Mouse (Mus musculus) midbrain, embryonic 12.5 days (tissue): Measurements from ENCODE around the gene Hpn. TPM values are rescaled to one million over a fixed set of nuclear protein-coding genes. Genes with fewer than 3 reads are reported as not detected.

Experiments
- ATAC-seq: fragments of 200-750 bp; cut with Nextera tagmentation; 2 replicates; pipeline ENCODE4 v1.8.0; 2017; ENCODE audit warnings: low read depth, moderate TSS enrichment, moderate library complexity; ENCODE audit not compliant: low FRiP score
- H3K27ac ChIP-seq: fragments of 300-500 bp; sonication (generic); replicated peaks from 2 replicates; pipeline ENCODE4 v1.5.1; 2016; ENCODE audit warnings: mild to moderate bottlenecking
- H3K27me3 ChIP-seq: fragments of 300-500 bp; sonication (generic); 2 replicates; pipeline ENCODE4 v1.6.1; 2016; ENCODE audit warnings: mild to moderate bottlenecking
- H3K36me3 ChIP-seq: fragments of 300-500 bp; sonication (generic); 2 replicates; pipeline ENCODE4 v1.6.1; 2016
- H3K4me1 ChIP-seq: fragments of 300-500 bp; sonication (generic); 2 replicates; pipeline ENCODE4 v1.6.1; 2016
- H3K4me2 ChIP-seq: fragments of 300-500 bp; sonication (generic); replicated peaks from 2 replicates; pipeline ENCODE4 v1.6.1; 2016; ENCODE audit warnings: mild to moderate bottlenecking, moderate library complexity
- H3K4me3 ChIP-seq: fragments of 300-500 bp; sonication (generic); 2 replicates; pipeline ENCODE4 v1.5.1; 2016; ENCODE audit warnings: mild to moderate bottlenecking
- H3K9ac ChIP-seq: fragments of 300-500 bp; sonication (generic); replicated peaks from 2 replicates; pipeline ENCODE4 v1.6.1; 2016; ENCODE audit warnings: mild to moderate bottlenecking, moderate library complexity
- H3K9me3 ChIP-seq: fragments of 300-500 bp; sonication (generic); 2 replicates; pipeline ENCODE4 v1.6.1; 2016; ENCODE audit warnings: mild to moderate bottlenecking
- WGBS: fragments of 180-500 bp; shearing (Covaris S2); methylation state at CpG from one replicate; pipeline ENCODE4 v1.1.7; 2016; 5-methylcytosine and 5-hydroxymethylcytosine counted together
- polyA plus RNA-seq: library from polyadenylated mRNA; unstranded; fragments of >200 nt; fragmentation: Nextera tagmentation; extraction: Ambion mirVana; gene quantifications from 2 replicates; pipeline ENCODE4 v1.2.1, GENCODE M21; 2016

Gene Hpn
- polyA plus RNA-seq, result 0.41 and 0.63 TPM in 2 replicates

DNA sequence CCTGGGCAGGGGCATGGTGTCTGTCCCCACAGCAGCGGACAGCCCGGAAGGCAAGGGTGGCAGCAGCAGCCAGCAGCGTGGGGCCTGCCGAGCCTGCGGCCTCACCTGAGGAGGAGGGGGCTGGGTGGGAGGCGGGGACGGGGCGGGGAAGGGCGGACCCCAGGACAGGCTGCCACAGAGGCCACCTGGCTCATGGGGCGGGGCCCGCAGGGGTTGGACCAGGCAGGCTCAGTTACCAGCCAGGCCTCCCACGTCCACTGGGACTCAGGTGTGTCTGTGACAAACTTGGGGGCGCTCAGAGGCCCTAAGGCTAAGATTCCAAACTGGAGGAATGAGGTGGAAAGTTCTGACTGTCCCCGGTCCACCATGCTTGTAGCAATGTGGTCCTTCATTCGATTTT is at the start of gene Hpn:
Gene Hpn, minus strand, starts transcription at position 109 of the 400 bp plus-strand sequence.
- no peak for ATAC-seq
- Histone ChIP-seq H3K27ac (no peak within 1 kb of the TSS), H3K9me3 (no peaks in the 10 kb centered on the region)

DNA sequence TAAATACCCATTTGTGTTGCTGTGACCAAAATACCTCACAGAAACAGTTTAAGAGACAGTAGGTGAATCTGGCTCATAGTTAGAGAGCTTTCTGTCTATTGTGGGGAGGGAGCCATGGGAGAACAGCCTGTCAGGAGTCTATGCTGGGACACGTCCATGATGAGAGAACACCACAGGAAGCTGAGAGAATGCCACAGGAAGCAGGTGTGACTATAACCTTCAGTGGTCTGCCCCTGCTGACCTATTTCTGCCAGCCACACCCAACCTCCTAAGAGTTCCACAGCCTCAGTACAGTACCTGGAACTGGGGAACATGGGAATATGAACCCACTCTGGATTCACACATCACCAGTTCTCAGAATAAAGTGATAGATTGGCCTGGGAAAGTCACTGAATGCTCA is 49.7 kb upstream of the Hpn start:
- WGBS, result 73% methylated on average over 1 of the region's 1 CpGs
- no peak for ATAC-seq
- Histone ChIP-seq H3K4me2 (no peak overlapping the region), H3K9ac (no peak overlapping the region), H3K27me3 (no peaks in the 10 kb centered on the region), H3K27ac (no peak overlapping the region), H3K36me3 (no peaks in the 10 kb centered on the region), H3K4me1 (no peaks in the 10 kb centered on the region), H3K9me3 (no peaks in the 10 kb centered on the region), H3K4me3 (no peak overlapping the region)

More for the DNA sequence above, at the start of gene Hpn:
- H3K4me2 ChIP-seq, result no peak within 1 kb of the TSS
- peaks cover 3% of the 10 kb centered on the region; the same call in 1 of the 2 replicates for H3K4me1 ChIP-seq
- WGBS, result 24% methylated on average over 14 of the region's 15 CpGs
- no peaks in the 10 kb centered on the region for H3K36me3 ChIP-seq
- no peak within 1 kb of the TSS for H3K9ac ChIP-seq
- no peak within 1 kb of the TSS for H3K4me3 ChIP-seq
- H3K27me3 ChIP-seq, result peaks cover 13% of the 10 kb centered on the region; the same call in 1 of the 2 replicates

DNA sequence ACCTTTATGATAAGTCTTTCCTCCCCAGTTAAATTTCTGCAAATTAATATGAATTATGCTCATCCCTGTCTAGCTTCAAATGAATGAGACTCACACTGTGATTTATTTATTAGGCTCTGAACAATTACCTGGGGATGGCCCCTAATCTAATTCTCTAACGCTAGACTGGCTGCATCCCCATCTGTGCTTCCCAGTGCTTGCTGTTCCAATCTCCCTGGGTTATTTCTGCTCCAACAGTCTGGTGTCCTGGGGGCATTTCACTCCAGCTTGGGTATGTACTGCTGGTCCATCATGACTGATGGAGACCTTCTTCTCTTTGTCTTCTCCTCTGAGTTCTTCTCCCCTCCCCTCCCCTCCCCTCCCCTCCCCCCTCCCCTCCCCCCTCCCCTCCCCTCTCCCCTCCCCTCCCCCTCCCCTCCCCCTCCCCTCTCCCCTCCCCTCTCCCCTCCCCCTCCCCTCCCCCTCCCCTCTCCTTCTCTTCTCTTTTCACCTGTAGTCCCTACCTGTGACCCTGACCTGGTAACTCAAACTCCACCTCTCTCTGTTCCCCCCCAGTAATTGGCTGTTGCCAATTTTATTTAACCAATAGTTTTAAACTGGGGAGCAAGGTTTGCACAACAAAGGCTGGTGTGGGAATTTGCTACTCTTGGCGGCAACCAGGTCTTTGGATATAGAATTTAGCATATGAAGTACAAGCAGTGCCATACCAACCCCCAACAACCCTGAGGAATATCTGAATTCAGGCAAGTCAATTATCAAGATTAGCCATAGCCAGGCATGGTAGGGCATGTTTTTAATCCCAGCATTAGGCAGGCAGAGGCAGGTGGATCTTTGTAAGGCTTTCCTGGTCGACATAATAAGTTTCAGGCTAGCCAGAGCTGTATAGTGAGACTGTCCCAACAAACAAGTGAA is 48.8 kb upstream of the Hpn start:
- no peaks in the 10 kb centered on the region for H3K4me1 ChIP-seq
- no peaks in the 10 kb centered on the region for H3K36me3 ChIP-seq
- H3K4me2 ChIP-seq, result no peak overlapping the region
- no peak overlapping the region for H3K27ac ChIP-seq
- no peak overlapping the region for H3K9ac ChIP-seq
- no peak overlapping the region for H3K4me3 ChIP-seq
- H3K9me3 ChIP-seq, result no peaks in the 10 kb centered on the region
- no peaks in the 10 kb centered on the region for H3K27me3 ChIP-seq
- 71% methylated on average over 3 of the region's 3 CpGs for WGBS
- ATAC-seq, result no peak

DNA sequence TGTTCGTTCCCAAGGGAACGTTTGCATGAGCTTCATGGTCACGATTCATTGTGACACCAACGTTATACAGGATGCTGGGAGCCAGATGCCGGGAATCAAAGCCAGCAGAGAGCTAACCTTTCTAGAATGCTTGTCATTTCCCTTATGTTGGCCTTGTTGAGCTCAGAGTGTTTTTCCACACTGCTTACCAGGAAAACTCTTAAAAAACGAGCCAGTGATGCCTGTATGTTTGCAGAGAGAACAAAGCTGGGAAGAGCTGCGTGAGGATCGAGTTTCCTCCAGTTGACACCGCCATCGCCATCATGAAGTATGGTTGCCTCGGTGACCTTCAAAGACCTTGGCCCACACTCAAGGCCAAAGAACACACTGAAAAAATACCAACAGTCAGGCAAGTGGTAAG is 47.2 kb upstream of the Hpn start:
- H3K9ac ChIP-seq, result no peak overlapping the region
- no peaks in the 10 kb centered on the region for H3K27me3 ChIP-seq
- H3K27ac ChIP-seq, result no peak overlapping the region
- H3K4me1 ChIP-seq, result no peaks in the 10 kb centered on the region
- no peak for ATAC-seq
- WGBS, result 73% methylated on average over 11 of the region's 11 CpGs
- H3K9me3 ChIP-seq, result no peaks in the 10 kb centered on the region
- no peak overlapping the region for H3K4me3 ChIP-seq
- H3K36me3 ChIP-seq, result no peaks in the 10 kb centered on the region
- no peak overlapping the region for H3K4me2 ChIP-seq

DNA sequence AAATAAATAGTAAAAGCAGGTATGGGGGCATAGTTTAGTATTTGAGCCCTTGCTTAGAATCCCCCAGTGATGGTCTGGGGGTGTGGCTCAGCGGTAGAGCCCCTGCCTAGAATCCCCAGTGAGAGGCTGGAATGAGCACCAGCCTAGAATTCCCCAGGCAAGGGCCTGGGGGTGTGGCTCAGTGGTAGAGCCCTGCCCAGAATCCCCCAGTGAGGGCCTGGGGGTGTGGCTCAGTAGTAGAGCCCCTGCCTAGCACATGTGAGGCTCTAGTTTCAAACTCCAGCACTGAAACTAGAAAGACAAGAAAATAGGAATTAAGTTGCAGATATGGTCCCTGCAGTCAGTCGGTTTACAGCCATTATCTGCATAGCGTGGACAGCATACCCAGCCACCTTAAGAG is 46.7 kb upstream of the Hpn start:
- ATAC-seq, result no peak
- H3K27ac ChIP-seq, result no peak overlapping the region
- 55% methylated on average over 3 of the region's 3 CpGs for WGBS
- H3K4me1 ChIP-seq, result no peaks in the 10 kb centered on the region
- no peaks in the 10 kb centered on the region for H3K9me3 ChIP-seq
- H3K4me3 ChIP-seq, result no peak overlapping the region
- no peaks in the 10 kb centered on the region for H3K36me3 ChIP-seq
- H3K9ac ChIP-seq, result no peak overlapping the region
- H3K4me2 ChIP-seq, result no peak overlapping the region
- H3K27me3 ChIP-seq, result no peaks in the 10 kb centered on the region

DNA sequence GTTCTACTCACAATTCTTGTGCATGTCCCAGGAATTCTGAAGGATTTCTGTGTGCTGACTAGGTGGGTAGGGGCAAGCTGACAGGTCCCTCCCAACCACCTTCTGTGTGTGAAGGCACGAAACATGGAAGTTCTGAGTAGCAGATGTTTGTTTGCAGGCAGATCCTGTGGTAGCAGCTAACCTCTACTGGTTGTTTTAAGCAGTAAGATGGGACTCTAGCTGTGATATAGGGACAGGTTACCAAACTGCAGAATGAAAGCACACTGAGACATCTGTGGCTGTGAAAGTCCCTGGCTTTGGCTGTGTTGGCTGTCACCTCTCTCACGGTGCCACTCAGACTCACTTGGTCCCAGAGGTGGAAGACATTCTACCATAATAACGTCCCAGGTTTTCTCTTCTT is 46.2 kb upstream of the Hpn start:
- WGBS, result 85% methylated on average over 3 of the region's 3 CpGs
- no peak overlapping the region for H3K4me3 ChIP-seq
- H3K4me1 ChIP-seq, result no peaks in the 10 kb centered on the region
- no peaks in the 10 kb centered on the region for H3K27me3 ChIP-seq
- H3K27ac ChIP-seq, result no peak overlapping the region
- H3K9me3 ChIP-seq, result no peaks in the 10 kb centered on the region
- no peaks in the 10 kb centered on the region for H3K36me3 ChIP-seq
- no peak overlapping the region for H3K9ac ChIP-seq
- H3K4me2 ChIP-seq, result no peak overlapping the region
- ATAC-seq, result no peak

DNA sequence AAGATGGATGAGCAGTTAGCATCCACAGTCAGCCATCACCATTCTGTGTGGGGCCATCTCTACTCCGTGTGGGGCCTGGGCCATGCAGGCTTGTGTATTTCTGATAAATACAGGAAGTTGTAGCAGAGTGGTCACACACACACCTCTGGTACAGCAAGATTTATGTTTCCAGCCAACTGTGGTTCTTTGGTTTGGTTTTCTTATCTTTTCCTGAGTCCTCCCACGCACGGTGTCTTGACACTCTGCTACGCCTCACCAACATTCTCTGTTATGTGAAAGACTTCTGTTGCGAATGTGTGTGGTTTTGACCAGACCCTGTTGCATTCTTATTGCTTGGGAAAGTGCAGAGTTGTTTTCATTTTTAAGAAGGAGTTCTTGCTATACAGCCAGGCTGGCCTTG is 45.7 kb upstream of the Hpn start:
- H3K9me3 ChIP-seq, result no peaks in the 10 kb centered on the region
- H3K36me3 ChIP-seq, result no peaks in the 10 kb centered on the region
- no peaks in the 10 kb centered on the region for H3K27me3 ChIP-seq
- no peak overlapping the region for H3K27ac ChIP-seq
- no peak overlapping the region for H3K4me2 ChIP-seq
- no peak for ATAC-seq
- H3K4me1 ChIP-seq, result no peaks in the 10 kb centered on the region
- 90% methylated on average over 5 of the region's 5 CpGs for WGBS
- no peak overlapping the region for H3K4me3 ChIP-seq
- no peak overlapping the region for H3K9ac ChIP-seq

DNA sequence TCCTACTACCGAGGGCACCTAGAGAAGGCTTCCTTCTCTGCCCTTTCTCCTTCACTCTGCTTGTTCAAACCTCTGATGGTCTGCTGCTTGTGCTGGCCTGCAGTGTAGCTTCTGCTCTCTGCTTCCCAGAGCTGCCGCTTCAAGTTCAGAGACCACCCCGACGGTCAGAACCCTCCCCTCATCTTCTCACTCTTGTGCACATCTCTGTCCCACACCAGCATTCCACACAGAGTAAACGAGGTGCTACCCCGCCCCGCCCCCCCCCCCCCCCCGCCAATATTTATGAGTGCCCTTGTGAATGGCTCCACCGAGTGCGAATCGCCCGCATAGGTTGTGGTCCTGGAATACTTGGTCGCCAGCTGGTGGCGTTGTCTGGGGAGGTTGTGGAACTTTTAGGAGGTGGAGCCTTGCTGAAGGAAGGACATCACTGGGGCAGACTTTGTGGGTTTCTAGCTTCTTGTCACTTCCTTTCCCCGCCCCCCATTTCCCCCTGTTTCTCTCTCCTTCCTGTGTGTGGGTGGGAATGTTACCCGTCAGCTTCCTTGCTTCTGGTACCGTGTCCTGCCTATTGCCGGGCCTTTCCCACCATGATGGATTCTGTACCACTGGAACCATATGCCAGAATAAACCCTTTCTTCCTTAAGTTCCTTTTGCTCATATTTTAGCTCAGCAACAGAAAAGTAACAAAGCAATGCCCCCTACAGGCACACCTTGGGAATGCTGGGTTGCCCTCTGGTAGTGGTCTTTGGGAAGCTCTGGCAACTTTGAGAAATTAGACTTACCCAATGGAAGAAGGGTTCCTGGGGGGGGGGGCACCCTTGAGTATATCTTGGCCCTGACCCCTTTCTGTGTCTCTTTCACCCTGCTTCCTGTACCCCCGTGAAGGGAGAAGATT is 41.2 kb upstream of the Hpn start:
- no peak for ATAC-seq

DNA sequence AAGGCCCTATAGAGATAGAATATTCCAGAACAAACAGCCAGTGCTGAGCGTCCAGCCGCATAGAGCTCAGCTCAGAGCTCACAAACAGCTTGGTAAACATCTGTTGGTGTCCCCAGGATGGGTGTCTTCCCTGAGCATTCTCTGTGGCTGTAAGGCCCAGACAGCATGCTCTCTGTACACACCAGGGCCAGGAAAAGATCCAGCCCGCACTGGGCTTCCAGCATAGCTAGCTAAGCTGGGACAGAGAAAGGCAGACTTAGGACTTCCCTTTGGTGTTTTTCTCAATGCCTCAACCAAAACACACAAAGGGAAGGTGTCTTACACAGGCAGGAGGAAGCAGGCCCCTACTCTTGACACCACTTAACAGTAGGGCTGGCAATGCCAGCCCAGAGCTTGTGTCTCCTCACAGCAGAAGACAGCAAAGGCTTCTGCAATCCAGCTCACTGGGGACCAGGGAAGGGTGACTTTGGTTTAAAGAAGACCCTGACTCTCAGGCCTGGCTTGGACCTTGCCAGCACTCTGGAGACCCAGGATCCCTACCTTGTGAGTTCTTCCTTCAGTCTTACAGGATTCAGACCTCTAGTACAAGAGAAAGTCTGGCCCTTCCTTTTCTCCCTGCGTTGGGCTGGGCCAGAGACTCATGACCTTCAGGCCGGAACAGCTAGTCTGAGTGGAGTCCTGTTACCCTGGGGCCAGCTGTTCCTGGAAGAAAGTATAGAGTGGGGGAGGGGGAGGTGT is 40.4 kb upstream of the Hpn start, which contains the start of gene Gramd1a:
Gene Gramd1a, minus strand, starts transcription at position 601 of the 738 bp plus-strand sequence.
- H3K4me3 ChIP-seq, result no peak within 1 kb of the TSS
- 76% methylated on average over 5 of the region's 5 CpGs for WGBS
- no peak within 1 kb of the TSS for H3K9ac ChIP-seq
- no peak within 1 kb of the TSS for H3K27ac ChIP-seq
- ATAC-seq, result no peak
- H3K27me3 ChIP-seq, result no peaks in the 10 kb centered on the region
- no peaks in the 10 kb centered on the region for H3K36me3 ChIP-seq
- no peak within 1 kb of the TSS for H3K4me2 ChIP-seq
- H3K9me3 ChIP-seq, result no peaks in the 10 kb centered on the region
- peaks cover 9% of the 10 kb centered on the region; the same call in 1 of the 2 replicates for H3K4me1 ChIP-seq

More for the DNA sequence above, 41.2 kb upstream of the Hpn start:
- H3K27me3 ChIP-seq, result no peaks in the 10 kb centered on the region
- 40% methylated on average over 14 of the region's 19 CpGs for WGBS
- H3K27ac ChIP-seq, result no peak overlapping the region
- H3K9me3 ChIP-seq, result no peaks in the 10 kb centered on the region
- no peaks in the 10 kb centered on the region for H3K36me3 ChIP-seq
- peaks cover 6% of the 10 kb centered on the region; the same call in 1 of the 2 replicates for H3K4me1 ChIP-seq
- no peak overlapping the region for H3K4me3 ChIP-seq
- H3K9ac ChIP-seq, result no peak overlapping the region
- H3K4me2 ChIP-seq, result no peak overlapping the region

DNA sequence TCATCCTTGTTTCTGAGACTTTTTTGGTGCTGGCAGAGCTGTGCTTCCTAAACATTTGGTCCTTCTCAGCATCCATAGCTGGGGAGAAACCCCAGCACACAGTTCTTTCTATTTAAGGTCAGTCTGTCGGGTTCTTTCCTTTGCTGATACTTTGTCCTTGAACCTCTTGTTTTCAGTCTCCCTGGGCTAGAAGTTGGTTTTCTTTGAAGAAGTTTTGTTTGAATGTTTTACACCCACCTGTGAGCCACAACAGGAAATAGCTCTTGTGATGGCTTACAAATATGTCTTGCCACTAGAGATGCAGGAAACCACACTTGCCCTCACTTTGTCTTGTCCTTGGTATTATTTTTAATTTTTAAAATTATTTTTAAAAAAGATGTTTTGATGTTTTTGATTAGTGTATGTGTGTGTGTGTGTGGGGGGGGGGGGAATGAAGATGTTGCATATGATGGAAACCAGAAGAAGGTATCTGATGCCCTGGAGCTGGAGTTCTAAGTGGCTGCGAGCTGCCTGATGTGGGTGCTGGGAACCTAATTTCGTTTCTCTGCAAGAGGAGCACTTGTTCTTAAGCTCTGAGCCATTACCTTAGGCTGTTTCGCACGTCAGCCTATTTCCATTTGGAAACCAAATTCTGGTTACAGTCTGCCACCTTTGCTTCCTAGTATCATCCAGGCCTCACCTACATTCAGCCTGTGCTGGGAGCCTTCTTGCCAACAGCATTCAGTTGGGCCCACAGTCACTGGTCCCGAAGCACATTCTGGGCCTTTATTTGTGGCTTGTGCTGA is 38.6 kb upstream of the Hpn start:
- Histone ChIP-seq H3K4me3 (no peak overlapping the region), H3K27me3 (no peaks in the 10 kb centered on the region), H3K36me3 (no peaks in the 10 kb centered on the region), H3K27ac (no peak overlapping the region), H3K4me1 (peaks cover 9% of the 10 kb centered on the region; the same call in 1 of the 2 replicates), H3K9me3 (no peaks in the 10 kb centered on the region), H3K9ac (no peak overlapping the region), H3K4me2 (no peak overlapping the region)
- ATAC-seq, result no peak
- WGBS, result 93% methylated on average over 6 of the region's 6 CpGs
